Mouse (Mus musculus): ENCODE results near the gene Aoc3. TPM values are rescaled to one million over a fixed set of nuclear protein-coding genes. Genes with fewer than 3 reads are reported as not detected.

The Aoc3 gene
- polyA plus RNA-seq, 1 experiment from 2014 or later = 0.97 TPM

Small RNA genes within 50 kb of the gene (microRNA-seq; reads per million reads assigned to microRNA genes)
- gene Gm25593 = not detected

Other genes with a start within 250 kb of the Aoc3 start
- gene Coasy, start 248.0 kb upstream of the Aoc3 start, polyA plus RNA-seq (2015; fragmentation: Nextera tagmentation; extraction: Ambion mirVana) = 46.3 and 46.7 TPM in 2 replicates
- gene Mlx, start 243.3 kb upstream of the Aoc3 start, polyA plus RNA-seq (2015; fragmentation: Nextera tagmentation; extraction: Ambion mirVana) = 44.9 and 46.9 TPM in 2 replicates
- 37.3 and 38.0 TPM in 2 replicates for gene Psmc3ip, start 235.2 kb upstream of the Aoc3 start, polyA plus RNA-seq (2015; fragmentation: Nextera tagmentation; extraction: Ambion mirVana)
- gene Retreg3, start 210.7 kb upstream of the Aoc3 start, polyA plus RNA-seq (2015; fragmentation: Nextera tagmentation; extraction: Ambion mirVana) = 21.3 and 24.5 TPM in 2 replicates
- gene Tubg1, start 210.7 kb upstream of the Aoc3 start, polyA plus RNA-seq (2015; fragmentation: Nextera tagmentation; extraction: Ambion mirVana) = 86.3 and 99.6 TPM in 2 replicates
- 3.8 and 4.2 TPM in 2 replicates for gene Tubg2, start 174.7 kb upstream of the Aoc3 start, polyA plus RNA-seq (2015; fragmentation: Nextera tagmentation; extraction: Ambion mirVana)
- gene Cntnap1, start 160.1 kb upstream of the Aoc3 start, polyA plus RNA-seq (2015; fragmentation: Nextera tagmentation; extraction: Ambion mirVana) = 1.9 and 2.0 TPM in 2 replicates
- gene Plekhh3, start 159.3 kb upstream of the Aoc3 start, polyA plus RNA-seq (2015; fragmentation: Nextera tagmentation; extraction: Ambion mirVana) = 17.0 and 18.6 TPM in 2 replicates
- 0.78 and 0.82 TPM in 2 replicates for gene Ccr10, start 155.2 kb upstream of the Aoc3 start, polyA plus RNA-seq (2015; fragmentation: Nextera tagmentation; extraction: Ambion mirVana)
- gene Ezh1, start 104.1 kb upstream of the Aoc3 start, polyA plus RNA-seq (2015; fragmentation: Nextera tagmentation; extraction: Ambion mirVana) = 22.9 and 27.0 TPM in 2 replicates
- 220 and 232 TPM in 2 replicates for gene Ramp2, start 84.6 kb upstream of the Aoc3 start, polyA plus RNA-seq (2015; fragmentation: Nextera tagmentation; extraction: Ambion mirVana)
- 135 and 147 TPM in 2 replicates for gene Vps25, start 76.9 kb upstream of the Aoc3 start, polyA plus RNA-seq (2015; fragmentation: Nextera tagmentation; extraction: Ambion mirVana)
- 25.5 and 27.2 TPM in 2 replicates for gene Wnk4, start 70.0 kb upstream of the Aoc3 start, polyA plus RNA-seq (2015; fragmentation: Nextera tagmentation; extraction: Ambion mirVana)
- 1.6 and 3.1 TPM in 2 replicates for gene Cntd1, start 51.6 kb upstream of the Aoc3 start, polyA plus RNA-seq (2015; fragmentation: Nextera tagmentation; extraction: Ambion mirVana)
- 185 and 195 TPM in 2 replicates for gene Coa3, start 51.5 kb upstream of the Aoc3 start, polyA plus RNA-seq (2015; fragmentation: Nextera tagmentation; extraction: Ambion mirVana)
- 162 and 166 TPM in 2 replicates for gene Becn1, start 28.3 kb upstream of the Aoc3 start, polyA plus RNA-seq (2015; fragmentation: Nextera tagmentation; extraction: Ambion mirVana)
- gene Psme3, start 14.4 kb upstream of the Aoc3 start, polyA plus RNA-seq (2015; fragmentation: Nextera tagmentation; extraction: Ambion mirVana) = 153 and 156 TPM in 2 replicates
- 1.7 and 2.0 TPM in 2 replicates for gene Aoc2, start 5.5 kb upstream of the Aoc3 start, polyA plus RNA-seq (2015; fragmentation: Nextera tagmentation; extraction: Ambion mirVana)
- 1.1 and 1.2 TPM in 2 replicates for gene G6pc, start 37.0 kb downstream of the Aoc3 start, polyA plus RNA-seq (2015; fragmentation: Nextera tagmentation; extraction: Ambion mirVana)
- 83.0 and 87.2 TPM in 2 replicates for gene Aarsd1, start 87.0 kb downstream of the Aoc3 start, polyA plus RNA-seq (2015; fragmentation: Nextera tagmentation; extraction: Ambion mirVana)
- 10.0 and 10.3 TPM in 2 replicates for gene Gm27029, start 94.2 kb downstream of the Aoc3 start, polyA plus RNA-seq (2015; fragmentation: Nextera tagmentation; extraction: Ambion mirVana)
- 20.4 and 21.7 TPM in 2 replicates for gene Rundc1, start 94.5 kb downstream of the Aoc3 start, polyA plus RNA-seq (2015; fragmentation: Nextera tagmentation; extraction: Ambion mirVana)
- 12.3 and 12.6 TPM in 2 replicates for gene Ptges3l, start 94.7 kb downstream of the Aoc3 start, polyA plus RNA-seq (2015; fragmentation: Nextera tagmentation; extraction: Ambion mirVana)
- 369 and 421 TPM in 2 replicates for gene Rpl27, start 111.7 kb downstream of the Aoc3 start, polyA plus RNA-seq (2015; fragmentation: Nextera tagmentation; extraction: Ambion mirVana)
- gene Ifi35, start 117.8 kb downstream of the Aoc3 start, polyA plus RNA-seq (2015; fragmentation: Nextera tagmentation; extraction: Ambion mirVana) = 13.8 and 18.8 TPM in 2 replicates
- 9.0 and 11.4 TPM in 2 replicates for gene Rnd2, start 134.4 kb downstream of the Aoc3 start, polyA plus RNA-seq (2015; fragmentation: Nextera tagmentation; extraction: Ambion mirVana)
- 31.8 and 37.5 TPM in 2 replicates for gene Vat1, start 135.6 kb downstream of the Aoc3 start, polyA plus RNA-seq (2015; fragmentation: Nextera tagmentation; extraction: Ambion mirVana)
- 12.9 and 14.4 TPM in 2 replicates for gene Brca1, start 221.3 kb downstream of the Aoc3 start, polyA plus RNA-seq (2015; fragmentation: Nextera tagmentation; extraction: Ambion mirVana)
- 74.8 and 76.4 TPM in 2 replicates for gene Nbr1, start 221.5 kb downstream of the Aoc3 start, polyA plus RNA-seq (2015; fragmentation: Nextera tagmentation; extraction: Ambion mirVana)

Measured in kidney, embryonic 15.5 days (tissue).